Mouse (Mus musculus): ENCODE data around the gene Jam2. TPM values are rescaled to one million over a fixed set of nuclear protein-coding genes. Genes with fewer than 3 reads are reported as not detected.

Gene Jam2
- polyA plus RNA-seq, 1 experiment from 2014 or later, result 3.5 TPM

GRCm38 (mm10) chr16:84772496-84773267 is 1.2 kb upstream of the Jam2 start:
- H3K36me3 ChIP-seq, result no peaks in the 10 kb centered on the region
- peak overlapping the region; percentile 69; the same call in 1 of the 2 replicates for H3K4me3 ChIP-seq
- H3K9me3 ChIP-seq, result no peaks in the 10 kb centered on the region
- no peak for DNase-seq (ENCODE audit: low spot score)
- WGBS, result 28% methylated on average over 8 of the region's 8 CpGs
- no peak overlapping the region for H3K27ac ChIP-seq
- H3K4me1 ChIP-seq, result 0 out of 2 replicates have a peak, but pooled peaks cover 7% of the 10 kb centered on the region
- H3K27me3 ChIP-seq (ENCODE audit: insufficient read depth, poor library complexity, severe bottlenecking), result no peaks in the 10 kb centered on the region; the same call in 1 of the 2 replicates

GRCm38 (mm10) chr16:84773268-84773861 is 558 bp upstream of the Jam2 start:
- no peaks in the 10 kb centered on the region for H3K9me3 ChIP-seq
- H3K27me3 ChIP-seq (ENCODE audit: insufficient read depth, poor library complexity, severe bottlenecking), result no peaks in the 10 kb centered on the region; the same call in 1 of the 2 replicates
- H3K27ac ChIP-seq, result no peak overlapping the region
- DNase-seq (ENCODE audit: low spot score), result no peak
- H3K36me3 ChIP-seq, result no peaks in the 10 kb centered on the region
- 0 out of 2 replicates have a peak, but pooled peaks cover 7% of the 10 kb centered on the region for H3K4me1 ChIP-seq
- H3K4me3 ChIP-seq, result peak overlapping the region; percentile 69
- WGBS, result 4% methylated on average over 15 of the region's 15 CpGs

- 0 out of 2 replicates have a peak, but pooled peaks cover 7% of the 10 kb centered on the region for H3K4me1 ChIP-seq
- no peak for DNase-seq (ENCODE audit: low spot score)
- WGBS, result 1% methylated on average over 23 of the region's 23 CpGs
Measured at GRCm38 (mm10) chr16:84774761-84775231, 873 bp downstream of the Jam2 start.

GRCm38 (mm10) chr16:84775356-84775755 is 1.4 kb downstream of the Jam2 start:
- Histone ChIP-seq H3K9me3 (no peaks in the 10 kb centered on the region), H3K4me1 (0 out of 2 replicates have a peak, but pooled peaks cover 7% of the 10 kb centered on the region), H3K27me3 (ENCODE audit: insufficient read depth, poor library complexity, severe bottlenecking) (no peaks in the 10 kb centered on the region; the same call in 1 of the 2 replicates), H3K36me3 (no peaks in the 10 kb centered on the region), H3K27ac (no peak overlapping the region), H3K4me3 (peak overlapping the region; percentile 69)
- no peak for DNase-seq (ENCODE audit: low spot score)
- 38% methylated on average over 11 of the region's 11 CpGs for WGBS

More at GRCm38 (mm10) chr16:84774761-84775231, 873 bp downstream of the Jam2 start:
- Histone ChIP-seq H3K27me3 (ENCODE audit: insufficient read depth, poor library complexity, severe bottlenecking) (no peaks in the 10 kb centered on the region; the same call in 1 of the 2 replicates), H3K4me3 (peak overlapping the region; percentile 69), H3K36me3 (no peaks in the 10 kb centered on the region), H3K27ac (no peak overlapping the region; the same call in 1 of the 2 replicates), H3K9me3 (no peaks in the 10 kb centered on the region)

GRCm38 (mm10) chr16:84776089-84776784 is 2.3 kb downstream of the Jam2 start:
- H3K4me3 ChIP-seq, result no peak overlapping the region

GRCm38 (mm10) chr16:84778431-84778830 is 4.5 kb downstream of the Jam2 start:
- 80% methylated on average over 6 of the region's 6 CpGs for WGBS

More at GRCm38 (mm10) chr16:84776089-84776784, 2.3 kb downstream of the Jam2 start:
- H3K27ac ChIP-seq, result no peak overlapping the region
- WGBS, result 59% methylated on average over 7 of the region's 7 CpGs
- 0 out of 2 replicates have a peak, but pooled peaks cover 7% of the 10 kb centered on the region for H3K4me1 ChIP-seq
- no peaks in the 10 kb centered on the region for H3K36me3 ChIP-seq
- no peaks in the 10 kb centered on the region for H3K9me3 ChIP-seq
- H3K27me3 ChIP-seq (ENCODE audit: insufficient read depth, poor library complexity, severe bottlenecking), result no peaks in the 10 kb centered on the region; the same call in 1 of the 2 replicates
- DNase-seq (ENCODE audit: low spot score), result no peak

GRCm38 (mm10) chr16:84778861-84779630 is 5.1 kb downstream of the Jam2 start:
- Histone ChIP-seq H3K36me3 (no peaks in the 10 kb centered on the region), H3K9me3 (no peaks in the 10 kb centered on the region), H3K4me3 (no peak overlapping the region), H3K27me3 (ENCODE audit: insufficient read depth, poor library complexity, severe bottlenecking) (no peaks in the 10 kb centered on the region; the same call in 1 of the 2 replicates), H3K4me1 (0 out of 2 replicates have a peak, but pooled peaks cover under 1% of the 10 kb centered on the region), H3K27ac (no peak overlapping the region)
- WGBS, result 73% methylated on average over 6 of the region's 6 CpGs
- no peak for DNase-seq (ENCODE audit: low spot score)

More at GRCm38 (mm10) chr16:84778431-84778830, 4.5 kb downstream of the Jam2 start:
- H3K36me3 ChIP-seq, result no peaks in the 10 kb centered on the region
- H3K27me3 ChIP-seq (ENCODE audit: insufficient read depth, poor library complexity, severe bottlenecking), result no peaks in the 10 kb centered on the region; the same call in 1 of the 2 replicates
- H3K27ac ChIP-seq, result no peak overlapping the region
- no peaks in the 10 kb centered on the region for H3K9me3 ChIP-seq
- DNase-seq (ENCODE audit: low spot score), result no peak
- H3K4me1 ChIP-seq, result 0 out of 2 replicates have a peak, but pooled peaks cover 5% of the 10 kb centered on the region
- no peak overlapping the region for H3K4me3 ChIP-seq

GRCm38 (mm10) chr16:84779718-84780117 is 5.8 kb downstream of the Jam2 start:
- no peaks in the 10 kb centered on the region for H3K36me3 ChIP-seq
- H3K27me3 ChIP-seq (ENCODE audit: insufficient read depth, poor library complexity, severe bottlenecking), result no peaks in the 10 kb centered on the region; the same call in 1 of the 2 replicates
- WGBS, result 82% methylated on average over 5 of the region's 5 CpGs
- H3K27ac ChIP-seq, result no peak overlapping the region
- DNase-seq (ENCODE audit: low spot score), result no peak
- no peaks in the 10 kb centered on the region for H3K4me1 ChIP-seq
- no peaks in the 10 kb centered on the region for H3K9me3 ChIP-seq
- H3K4me3 ChIP-seq, result no peak overlapping the region

- 35% methylated on average over 2 of the region's 2 CpGs for WGBS
- H3K9me3 ChIP-seq, result no peaks in the 10 kb centered on the region
Measured at GRCm38 (mm10) chr16:84783279-84783678, 9.4 kb downstream of the Jam2 start.

GRCm38 (mm10) chr16:84784966-84785365 is 11.0 kb downstream of the Jam2 start:
- no peaks in the 10 kb centered on the region for H3K27me3 ChIP-seq (ENCODE audit: insufficient read depth, poor library complexity, severe bottlenecking)
- H3K4me1 ChIP-seq, result no peaks in the 10 kb centered on the region
- no peak overlapping the region for H3K27ac ChIP-seq
- H3K36me3 ChIP-seq, result no peaks in the 10 kb centered on the region
- 30% methylated on average over 7 of the region's 7 CpGs for WGBS
- DNase-seq (ENCODE audit: low spot score), result no peak
- H3K9me3 ChIP-seq, result no peaks in the 10 kb centered on the region
- H3K4me3 ChIP-seq, result no peak overlapping the region

More at GRCm38 (mm10) chr16:84783279-84783678, 9.4 kb downstream of the Jam2 start:
- no peak for DNase-seq (ENCODE audit: low spot score)
- no peak overlapping the region for H3K4me3 ChIP-seq
- no peaks in the 10 kb centered on the region for H3K4me1 ChIP-seq
- no peaks in the 10 kb centered on the region for H3K36me3 ChIP-seq
- no peak overlapping the region for H3K27ac ChIP-seq
- no peaks in the 10 kb centered on the region for H3K27me3 ChIP-seq (ENCODE audit: insufficient read depth, poor library complexity, severe bottlenecking)

- no peaks in the 10 kb centered on the region for H3K27me3 ChIP-seq (ENCODE audit: insufficient read depth, poor library complexity, severe bottlenecking)
- H3K9me3 ChIP-seq, result peaks cover 3% of the 10 kb centered on the region; the same call in 1 of the 2 replicates
- no peak overlapping the region for H3K27ac ChIP-seq
- H3K36me3 ChIP-seq, result no peaks in the 10 kb centered on the region
- 60% methylated on average over 2 of the region's 2 CpGs for WGBS
- no peaks in the 10 kb centered on the region for H3K4me1 ChIP-seq
- DNase-seq (ENCODE audit: low spot score), result no peak
- no peak overlapping the region for H3K4me3 ChIP-seq
Measured at GRCm38 (mm10) chr16:84790595-84791165, 16.8 kb downstream of the Jam2 start.

Measured in heart, embryonic 10.5 days (tissue).